Mouse (Mus musculus): Measurements from ENCODE around the gene Arid1b.

Arid1b gene

GRCm38 (mm10) chr17:4993840-4994503 is at the start of gene Arid1b:
Arid1b (plus strand) TSS chr17:4994332.
- peak; percentile 93 for DNase-seq

- DNase-seq, result peak; percentile 18
Observed at GRCm38 (mm10) chr17:4945311-4945751, 48.8 kb upstream of the Arid1b start.

DNA sequence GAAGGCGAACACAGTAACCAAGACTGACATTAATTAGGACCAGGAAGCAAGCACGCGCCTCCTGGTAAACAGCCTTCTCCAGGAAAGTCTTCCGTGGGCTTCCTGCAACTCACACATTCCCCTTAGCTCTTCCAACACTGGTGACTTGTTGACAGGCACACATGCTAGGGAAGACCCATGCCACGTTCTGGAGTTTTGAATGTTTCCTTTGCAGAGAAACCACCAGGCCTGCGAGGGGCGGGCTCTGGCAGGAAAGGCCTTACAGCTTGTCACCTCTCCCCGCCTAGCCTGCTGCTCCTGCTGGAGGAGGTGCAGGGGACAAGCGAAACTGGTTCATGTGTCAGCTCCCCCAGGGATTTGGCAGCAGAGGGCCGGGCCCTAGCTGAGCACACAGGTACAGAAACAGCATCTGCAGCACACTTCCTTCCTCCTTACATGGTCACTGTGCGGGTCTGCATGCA is 48.2 kb upstream of the Arid1b start:
- DNase-seq, result peak; percentile 78

GRCm38 (mm10) chr17:4946421-4946974 is 47.6 kb upstream of the Arid1b start:
- DNase-seq, result peak; percentile 65

DNA sequence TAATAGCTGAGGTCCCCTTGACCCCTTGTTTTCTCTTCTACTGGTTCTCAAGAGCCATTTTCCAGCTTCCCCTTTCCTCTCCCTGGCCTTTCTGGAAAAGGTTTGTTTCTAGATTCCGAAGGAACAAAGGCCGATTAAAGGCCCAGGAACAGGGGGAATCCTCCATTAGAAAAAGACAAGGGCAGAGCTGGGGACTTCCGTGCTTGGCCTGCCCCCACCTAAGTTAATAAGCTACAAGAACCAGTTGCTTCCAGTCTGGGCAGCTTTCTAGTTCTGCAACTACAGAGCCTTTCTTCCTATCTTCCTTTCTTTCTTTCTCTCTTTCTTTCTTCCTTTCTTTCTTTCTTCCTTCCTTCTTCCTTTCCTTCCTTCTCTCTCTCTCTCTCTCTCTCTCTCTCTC is 47.1 kb upstream of the Arid1b start:
- peak; percentile 73 for DNase-seq

- peak; percentile 36 for DNase-seq
Observed at GRCm38 (mm10) chr17:4947439-4947838, 46.7 kb upstream of the Arid1b start.

DNA sequence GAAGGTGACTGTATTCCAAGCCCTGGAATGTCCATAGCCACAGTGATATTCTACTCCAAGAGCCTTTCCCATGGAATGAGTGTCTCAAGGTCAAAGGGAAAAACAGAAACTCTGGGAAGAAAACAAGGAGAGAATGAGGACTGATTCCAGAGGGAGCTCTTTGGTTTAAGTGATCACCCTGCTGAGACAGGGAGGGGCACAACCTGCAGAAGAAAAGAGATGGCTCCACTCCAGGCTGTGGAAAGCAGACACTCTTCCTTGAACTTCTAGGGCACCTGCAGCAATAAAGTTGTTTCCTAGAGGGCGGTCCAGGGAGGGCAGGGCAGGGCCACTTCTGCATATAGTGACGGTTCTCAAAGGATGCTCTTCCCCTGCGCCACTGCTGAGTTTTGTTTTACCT is 45.6 kb upstream of the Arid1b start:
- DNase-seq, result peak; percentile 25

DNA sequence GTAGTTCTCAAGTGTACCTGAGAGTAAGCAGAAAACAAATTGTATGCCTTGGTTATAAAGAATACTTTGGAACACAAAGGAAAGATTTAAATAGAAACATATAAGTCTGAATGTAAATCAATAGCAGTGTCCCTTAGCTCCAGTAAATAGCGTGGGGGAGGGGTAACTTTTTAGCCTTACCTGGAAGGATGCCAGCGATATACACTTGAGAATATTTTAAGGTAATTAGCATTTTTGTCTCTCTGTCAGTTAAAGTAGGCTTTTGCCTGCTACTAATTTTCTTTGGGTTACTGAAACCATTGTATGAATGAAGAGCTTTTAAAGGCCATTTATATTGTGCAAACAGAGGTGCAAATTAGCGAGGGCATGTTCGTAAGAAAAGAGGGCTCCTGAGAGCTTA is 39.7 kb upstream of the Arid1b start:
- no peak for DNase-seq

DNA sequence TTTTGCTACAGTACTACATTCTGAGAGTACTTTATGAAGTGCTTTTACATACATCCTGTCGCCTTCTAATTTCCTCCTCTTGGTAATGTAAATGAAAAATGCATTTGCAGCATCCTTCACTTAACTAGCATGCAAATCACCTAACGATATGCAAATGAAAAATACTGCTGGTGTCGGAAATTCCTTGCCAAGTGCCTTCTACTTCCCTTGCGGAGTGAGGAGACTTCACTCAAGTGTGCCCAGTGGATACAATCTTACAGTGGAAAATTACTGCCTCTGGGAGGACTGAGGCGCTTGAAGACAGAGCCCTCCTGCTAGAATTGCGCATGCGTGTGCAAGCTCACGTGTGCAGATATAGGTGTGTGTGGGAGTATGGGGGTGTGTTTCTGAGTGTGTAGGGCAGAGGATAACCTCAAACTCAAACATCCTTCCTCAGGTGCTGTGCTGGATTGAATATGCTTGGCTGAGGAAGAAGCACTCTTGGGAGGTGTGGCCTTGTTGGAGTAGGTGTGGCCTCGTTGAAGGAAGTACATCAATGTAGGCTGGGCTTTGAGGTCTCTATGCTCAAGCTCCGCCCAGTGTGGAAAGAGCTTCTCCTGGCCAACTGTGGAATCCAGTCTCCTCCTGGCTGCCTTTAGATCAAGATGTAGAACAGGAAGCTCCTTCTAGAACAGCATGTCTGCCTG is 29.8 kb upstream of the Arid1b start:
- no peak for DNase-seq

- no peak for DNase-seq
Observed at GRCm38 (mm10) chr17:4967201-4967600, 26.9 kb upstream of the Arid1b start.

GRCm38 (mm10) chr17:4968035-4968434 is 26.1 kb upstream of the Arid1b start:
- no peak for DNase-seq

- DNase-seq, result no peak
Observed at GRCm38 (mm10) chr17:4968878-4969277, 25.3 kb upstream of the Arid1b start.

DNA sequence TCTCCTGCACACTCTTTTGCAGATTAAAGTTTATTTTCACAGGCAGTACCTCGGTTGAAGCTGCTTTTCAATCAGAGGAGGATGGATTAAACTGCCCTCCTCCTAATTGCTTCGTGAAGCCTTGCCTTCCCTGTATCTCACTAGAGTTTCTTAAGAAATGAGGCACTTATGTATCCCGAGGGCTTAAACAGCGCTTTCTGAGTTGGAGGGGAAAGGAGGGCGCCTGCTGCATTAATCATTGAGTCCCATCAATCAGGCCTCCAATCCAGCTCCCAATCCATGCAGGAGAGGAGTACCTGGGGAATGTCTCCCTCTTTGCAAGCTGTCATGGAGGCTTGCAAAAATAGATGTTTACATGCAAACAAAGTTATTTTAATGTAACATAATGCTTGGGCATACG is 21.9 kb upstream of the Arid1b start:
- DNase-seq, result no peak

DNA sequence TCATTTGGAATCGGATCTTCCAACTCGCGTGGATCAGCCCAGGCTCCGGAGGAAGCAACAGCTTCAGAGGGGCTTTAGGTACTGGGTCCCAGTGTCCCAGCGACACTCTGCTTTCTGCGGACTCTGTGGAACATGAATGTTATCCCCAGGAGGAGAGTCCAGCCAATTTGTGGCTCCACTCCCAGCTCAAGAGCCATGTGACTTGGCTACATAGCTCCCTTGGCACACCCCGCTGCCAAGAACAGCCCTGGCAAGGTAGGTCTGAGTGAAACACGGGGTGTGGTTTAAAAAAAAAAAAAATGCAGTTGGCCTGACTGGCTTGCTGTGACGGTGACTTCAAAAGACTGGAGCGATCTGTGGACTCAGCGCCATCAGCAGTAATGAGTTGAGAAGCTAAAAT is 19.4 kb upstream of the Arid1b start:
- DNase-seq, result peak; percentile 78

DNA sequence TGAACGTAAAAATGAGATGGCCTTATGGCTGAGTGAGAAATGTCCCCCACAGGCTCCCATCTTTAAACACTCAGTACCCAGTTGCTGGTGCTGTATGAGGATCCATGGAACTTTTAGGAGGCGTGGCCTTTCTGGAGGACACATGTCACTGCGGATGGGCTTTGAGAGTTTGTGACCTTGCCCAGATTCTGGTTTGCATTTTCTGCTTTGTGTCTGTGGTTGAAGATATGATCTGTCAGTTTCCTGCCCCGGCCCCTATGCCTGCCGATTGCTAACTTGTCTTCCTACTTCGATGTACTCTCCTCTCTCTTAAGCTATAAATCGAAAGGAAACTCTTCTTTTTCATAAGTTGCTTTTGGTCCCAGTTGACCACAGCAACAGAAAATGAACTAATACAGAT is 14.0 kb upstream of the Arid1b start:
- DNase-seq, result no peak

DNA sequence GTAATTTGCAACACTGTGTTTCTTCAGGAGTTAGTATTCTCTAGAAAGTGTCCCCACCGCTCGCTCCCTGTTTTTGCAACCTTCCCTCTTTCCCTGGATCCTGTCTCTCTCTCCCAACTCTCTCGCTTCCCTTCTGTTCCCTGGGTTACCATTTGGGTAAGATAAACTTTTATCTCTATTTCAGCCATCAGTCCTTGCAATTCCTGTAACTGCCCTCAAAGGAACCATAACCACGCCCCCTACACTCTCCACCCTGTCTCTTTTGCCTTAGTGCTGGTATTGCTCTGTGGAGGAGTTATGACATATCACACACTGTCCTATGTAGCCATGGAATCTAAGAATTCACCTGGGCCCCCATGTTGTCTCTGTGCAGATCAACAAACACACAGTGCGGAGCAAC is 11.3 kb upstream of the Arid1b start:
- DNase-seq, result no peak

DNA sequence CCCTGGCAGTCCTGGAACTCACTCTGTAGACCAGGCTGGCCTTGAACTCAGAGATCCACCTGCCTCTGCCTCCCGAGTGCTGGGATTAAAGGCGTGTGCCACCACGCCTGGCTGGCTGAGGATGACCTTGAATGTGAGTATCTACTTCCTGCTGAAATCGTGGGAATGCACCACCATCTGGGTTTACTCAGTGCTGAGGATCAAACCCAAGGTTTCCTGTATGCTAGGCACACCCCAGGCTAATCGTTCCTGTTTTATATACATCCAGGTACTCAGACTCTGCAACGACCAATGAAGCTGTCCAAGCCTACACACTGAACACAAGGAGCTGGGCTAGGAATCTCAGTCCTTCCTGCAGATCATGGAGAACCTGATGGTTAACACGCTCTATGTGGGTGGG is 9.4 kb upstream of the Arid1b start:
- DNase-seq, result no peak

- DNase-seq, result no peak
Observed at GRCm38 (mm10) chr17:4990911-4991560, 3.1 kb upstream of the Arid1b start.

DNA sequence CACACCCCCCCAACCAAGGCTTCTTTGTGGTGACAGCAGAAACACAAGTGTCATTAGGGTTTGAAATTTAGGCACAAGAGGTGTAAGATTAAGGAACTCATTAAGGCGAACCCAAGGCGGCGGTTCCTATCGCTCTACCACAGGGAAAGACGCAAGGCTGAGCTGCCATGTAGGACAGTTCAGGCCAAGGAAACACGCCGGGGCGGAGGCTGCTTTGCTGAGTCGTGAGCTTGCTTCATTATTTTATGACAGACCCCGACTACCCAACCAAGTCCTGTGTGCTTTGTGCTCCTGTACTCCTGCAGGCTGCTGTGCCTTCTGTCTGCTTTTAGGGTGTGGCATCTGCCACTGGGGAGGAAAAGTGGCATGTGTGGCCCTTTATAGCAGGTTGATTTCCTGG is 2.5 kb upstream of the Arid1b start:
- DNase-seq, result no peak

GRCm38 (mm10) chr17:4993497-4993839 is 664 bp upstream of the Arid1b start:
- DNase-seq, result no peak

GRCm38 (mm10) chr17:4994504-4994812 is 326 bp downstream of the Arid1b start:
- DNase-seq, result no peak

- DNase-seq, result peak; percentile 84
Observed at GRCm38 (mm10) chr17:4994813-4995560, 855 bp downstream of the Arid1b start.

DNA sequence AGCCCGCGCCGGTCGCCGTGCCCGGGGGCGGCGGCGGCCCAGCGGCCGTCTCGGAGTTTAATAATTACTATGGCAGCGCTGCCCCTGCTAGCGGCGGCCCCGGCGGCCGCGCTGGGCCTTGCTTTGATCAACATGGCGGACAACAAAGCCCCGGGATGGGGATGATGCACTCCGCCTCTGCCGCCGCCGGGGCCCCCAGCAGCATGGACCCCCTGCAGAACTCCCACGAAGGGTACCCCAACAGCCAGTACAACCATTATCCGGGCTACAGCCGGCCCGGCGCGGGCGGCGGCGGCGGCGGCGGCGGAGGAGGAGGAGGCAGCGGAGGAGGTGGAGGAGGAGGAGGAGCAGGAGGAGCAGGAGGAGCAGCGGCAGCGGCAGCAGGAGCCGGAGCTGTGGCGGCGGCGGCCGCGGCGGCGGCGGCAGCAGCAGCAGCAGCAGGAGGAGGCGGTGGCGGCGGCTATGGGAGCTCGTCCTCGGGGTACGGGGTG is 1.5 kb downstream of the Arid1b start:
- DNase-seq, result peak; percentile 86
